Mouse (Mus musculus): ENCODE data around the gene Nr1d1. TPM values are rescaled to one million over a fixed set of nuclear protein-coding genes. Genes with fewer than 3 reads are reported as not detected.

Gene Nr1d1
- total RNA-seq, 2 experiments from 2014 or later = 116 to 171 TPM

DNA sequence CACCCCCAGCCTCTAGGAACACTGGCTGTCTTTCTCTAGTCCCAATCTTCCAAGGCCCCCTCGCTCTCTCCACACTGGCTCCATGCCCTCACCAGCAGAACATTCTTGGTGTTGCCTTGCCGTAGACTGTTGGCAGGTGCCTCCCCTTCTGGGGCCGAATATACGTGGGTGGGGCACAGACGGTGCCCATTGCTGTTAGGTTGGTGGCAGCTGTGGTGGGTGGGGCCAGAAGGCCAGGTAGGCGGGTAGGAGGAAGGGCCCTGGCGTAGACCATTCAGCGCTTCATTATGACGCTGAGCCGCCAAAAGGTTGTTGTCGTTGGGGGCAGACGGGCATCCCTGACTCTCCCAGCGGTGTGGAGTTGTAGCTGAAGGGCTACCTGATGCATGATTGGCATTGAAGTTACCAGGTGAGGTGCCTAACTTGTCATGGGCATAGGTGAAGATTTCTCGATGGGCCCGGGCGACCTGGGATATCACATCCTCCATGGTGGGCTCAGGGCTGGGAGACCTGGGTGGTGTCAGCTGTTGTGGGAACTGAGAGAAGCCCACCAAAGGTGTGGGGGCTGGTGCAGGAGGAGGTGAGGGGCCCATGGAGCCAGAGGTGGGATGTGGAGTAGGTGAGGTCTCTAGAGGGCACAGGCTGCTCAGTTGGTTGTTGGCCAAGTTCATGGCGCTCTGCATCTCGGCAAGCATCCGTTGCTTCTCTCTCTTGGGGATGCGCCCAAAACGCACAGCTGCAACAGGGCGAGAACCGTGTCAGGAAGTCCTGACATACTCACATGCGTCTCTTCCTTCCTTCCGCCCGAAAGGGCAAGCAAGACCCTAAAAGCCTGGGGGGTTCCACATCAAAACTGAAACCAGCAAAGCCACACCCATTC lies 4.8 kb downstream of the Nr1d1 start:
- DNase-seq = no peak

DNA sequence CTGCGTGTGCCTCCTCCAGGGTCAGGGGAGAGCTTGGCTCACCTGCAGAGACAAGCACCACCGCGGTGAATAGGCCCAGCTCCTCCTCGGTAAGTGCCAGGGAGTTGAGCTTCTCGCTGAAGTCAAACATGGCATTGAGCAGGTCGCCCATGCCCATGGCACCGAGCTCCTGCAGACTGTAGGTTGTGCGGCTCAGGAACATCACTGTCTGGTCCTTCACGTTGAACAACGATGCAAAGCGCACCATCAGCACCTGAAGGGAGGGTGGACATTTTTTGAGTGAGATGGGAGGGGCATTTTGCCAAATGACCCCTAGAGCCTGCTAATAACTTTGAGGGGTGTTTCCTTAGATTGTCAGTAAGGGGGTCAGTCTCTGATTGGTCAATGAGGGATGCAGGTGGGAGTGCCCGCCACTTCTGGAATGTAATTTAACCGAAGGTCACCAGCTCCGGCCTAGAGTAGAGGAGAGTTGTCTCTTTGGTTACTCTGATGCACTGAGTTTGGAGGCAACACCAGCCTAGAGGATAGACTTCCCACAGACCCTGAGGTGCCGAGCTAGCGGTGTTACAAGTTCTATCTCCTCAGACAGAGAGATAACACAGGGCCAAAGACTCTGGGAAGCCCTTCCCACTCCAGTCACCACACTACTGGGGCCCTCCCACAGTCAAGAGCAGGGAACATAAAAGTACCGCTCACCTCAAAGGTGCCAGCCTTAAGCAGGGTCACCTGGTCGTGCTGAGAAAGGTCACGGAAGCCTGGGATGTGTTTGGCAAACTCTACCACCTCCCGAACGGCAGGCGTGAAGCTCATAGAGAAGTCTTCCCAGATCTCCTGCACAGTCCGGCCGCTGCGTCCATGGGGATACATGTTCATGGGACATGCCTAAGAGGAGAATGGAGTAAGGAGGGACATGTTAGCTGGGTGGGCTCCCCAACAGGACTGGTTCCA lies 5.9 kb downstream of the Nr1d1 start:
- no peak for DNase-seq

DNA sequence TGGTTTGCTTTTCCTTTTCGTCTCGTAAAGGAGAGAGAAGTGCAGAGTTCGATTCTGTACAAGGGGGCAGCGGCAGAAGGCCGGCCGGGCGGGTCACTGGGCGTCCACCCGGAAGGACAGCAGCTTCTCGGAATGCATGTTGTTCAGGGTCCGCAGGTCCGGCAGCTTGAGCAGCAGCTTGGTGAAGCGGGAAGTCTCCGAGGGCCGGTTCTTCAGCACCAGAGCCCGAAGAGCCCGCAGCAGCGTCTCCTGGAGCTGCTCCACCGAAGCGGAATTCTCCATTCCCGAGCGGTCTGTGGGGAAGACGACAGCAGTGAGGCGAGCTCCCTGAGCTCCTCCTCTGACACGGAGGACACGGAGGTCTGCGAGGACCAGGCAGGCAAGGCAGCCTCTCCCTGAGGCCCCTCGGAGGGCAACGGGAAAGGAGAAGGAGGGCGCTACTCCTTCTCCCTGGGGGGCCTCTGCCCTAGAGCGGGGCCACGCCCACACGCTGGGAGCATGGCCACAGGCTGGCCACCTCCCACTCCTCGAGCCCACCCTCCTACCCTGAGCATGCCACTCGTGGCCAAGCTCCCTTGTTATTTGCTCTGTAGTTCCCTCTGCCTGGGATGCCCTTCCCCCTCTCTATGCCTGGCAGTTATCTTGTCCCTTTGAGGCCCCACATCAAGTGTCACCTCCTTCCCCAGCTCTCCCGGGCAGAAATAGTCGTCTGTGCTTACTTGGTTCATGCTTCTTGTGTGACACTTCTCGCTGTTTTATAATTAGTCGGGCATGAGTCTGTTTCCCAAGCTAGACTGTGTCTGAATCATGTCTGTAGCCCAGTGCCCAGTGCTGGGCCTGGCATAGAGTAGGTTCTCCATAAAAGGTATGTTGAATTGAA lies 6.8 kb downstream of the Nr1d1 start:
- DNase-seq = peak in 1 of 2 experiments; percentile 47

DNA sequence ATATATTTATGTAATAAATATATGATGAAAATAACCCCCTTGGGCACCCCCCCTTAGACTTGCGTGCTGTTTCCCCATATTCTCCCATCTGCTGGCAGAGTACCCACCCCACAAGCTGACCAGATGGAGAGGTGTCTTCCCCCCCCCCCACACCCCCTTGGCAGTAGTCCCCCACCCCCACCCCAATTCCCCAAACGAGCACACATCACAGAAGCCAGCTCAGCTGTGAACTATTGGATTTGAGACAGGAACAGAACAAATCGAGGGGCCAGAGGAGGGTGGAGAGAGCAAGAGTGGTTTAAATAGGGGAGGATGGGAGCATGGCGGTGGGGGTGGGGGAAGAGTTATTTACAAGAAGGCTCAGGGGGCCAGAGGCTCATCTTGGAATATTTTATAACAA lies 7.4 kb downstream of the Nr1d1 start:
- no peak for DNase-seq

DNA sequence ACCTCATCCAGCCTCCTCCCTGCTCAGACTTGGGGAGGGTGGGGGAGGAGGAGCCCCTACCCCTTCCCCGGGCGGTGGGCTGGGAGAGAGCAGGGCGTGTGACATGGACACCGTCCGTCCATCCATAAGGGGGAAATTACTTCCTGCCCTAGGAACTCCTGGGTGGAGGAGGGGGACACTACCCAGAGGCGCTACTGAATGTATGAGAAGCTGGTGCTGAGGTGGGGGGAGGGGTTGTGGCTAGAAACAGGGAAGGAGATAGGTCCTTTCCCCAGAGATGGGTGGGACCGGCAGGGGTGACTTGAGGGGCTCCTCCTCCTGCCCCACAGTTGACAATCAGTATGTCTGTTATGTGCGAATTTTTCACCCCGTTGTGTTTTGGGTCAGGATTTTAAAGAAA lies 7.9 kb downstream of the Nr1d1 start:
- peak; percentile 62 for DNase-seq

DNA sequence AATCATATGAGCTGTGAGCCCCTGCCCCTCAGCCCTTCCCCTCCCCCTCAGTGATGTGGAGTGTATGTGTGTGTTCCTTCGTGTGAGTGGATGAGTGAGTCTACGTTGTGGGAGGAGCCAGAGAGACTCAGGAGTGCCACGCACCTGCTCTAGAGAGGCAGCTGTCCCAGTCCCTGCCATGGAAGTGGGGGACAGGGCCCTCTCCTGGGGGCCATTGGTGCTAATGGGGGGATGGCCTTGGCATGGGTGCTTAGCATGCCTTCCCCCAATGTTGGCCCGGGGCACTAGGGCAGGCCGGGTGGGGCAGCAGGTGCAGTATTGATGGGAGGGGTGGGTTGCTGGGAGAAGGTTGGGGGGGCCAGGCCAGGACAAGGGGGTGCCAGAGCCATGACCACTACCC lies 8.3 kb downstream of the Nr1d1 start:
- peak in 1 of 2 experiments; percentile 22 for DNase-seq

DNA sequence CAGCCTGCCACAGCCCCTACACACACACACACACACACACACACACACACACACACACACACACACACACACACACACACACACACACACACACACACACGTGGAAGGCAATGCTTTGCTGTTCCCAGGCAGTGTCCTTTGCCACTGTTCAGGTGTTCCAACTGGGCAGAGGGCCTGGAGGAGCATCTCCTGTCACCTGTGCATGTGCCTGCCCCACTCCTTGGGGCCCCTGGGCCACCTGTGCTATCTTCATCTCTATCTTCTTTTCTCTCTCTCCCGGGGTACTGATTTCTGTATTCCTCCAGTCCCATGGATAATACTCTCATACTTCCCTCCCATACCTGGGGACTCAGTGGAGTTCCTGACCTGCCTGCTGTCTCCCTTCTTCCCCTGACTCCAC lies 8.8 kb downstream of the Nr1d1 start:
- no peak for DNase-seq

DNA sequence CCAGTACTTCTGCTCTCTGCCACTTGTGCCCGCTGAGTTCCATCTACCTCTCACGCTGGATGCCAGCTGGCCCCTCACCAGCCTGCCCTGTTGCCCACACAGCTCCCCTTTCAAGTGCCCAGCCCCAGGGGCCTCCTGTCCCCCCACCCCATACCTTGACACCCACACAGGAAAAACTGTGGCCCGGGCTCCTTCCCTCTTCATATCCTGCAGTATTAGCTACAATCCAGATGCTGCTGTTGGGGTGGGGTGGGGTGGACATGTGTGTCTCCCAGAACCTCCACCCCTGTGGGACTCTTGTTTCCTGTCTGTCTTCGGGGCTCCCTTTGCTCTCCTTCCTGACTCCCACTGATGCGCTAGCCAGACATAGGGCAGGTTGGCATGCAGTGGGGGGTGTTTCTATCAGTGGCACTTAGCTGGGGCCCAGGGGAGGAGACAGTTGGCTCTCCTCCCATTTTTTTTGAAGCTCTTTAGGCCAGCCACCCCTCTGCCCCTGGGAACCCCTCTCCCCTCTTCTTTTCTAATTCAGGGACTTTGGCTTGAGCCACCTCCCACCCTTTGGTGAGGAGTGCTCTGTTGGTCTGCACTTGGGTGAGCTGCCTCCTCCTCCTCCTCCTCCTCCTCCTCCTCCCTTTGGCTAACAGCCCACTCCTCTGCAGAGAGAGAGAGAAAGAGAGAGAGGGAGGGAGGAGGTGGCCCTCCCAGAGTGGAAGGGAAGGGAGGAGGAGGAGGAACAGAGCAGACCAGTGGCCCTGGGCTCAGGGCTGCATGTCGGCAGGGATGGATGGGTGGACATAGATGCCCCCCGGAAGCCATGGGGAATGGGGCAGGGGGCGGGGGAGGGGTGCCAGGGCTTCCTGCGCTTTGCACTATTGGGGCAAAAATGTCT lies 9.5 kb downstream of the Nr1d1 start:
- no peak for DNase-seq

DNA sequence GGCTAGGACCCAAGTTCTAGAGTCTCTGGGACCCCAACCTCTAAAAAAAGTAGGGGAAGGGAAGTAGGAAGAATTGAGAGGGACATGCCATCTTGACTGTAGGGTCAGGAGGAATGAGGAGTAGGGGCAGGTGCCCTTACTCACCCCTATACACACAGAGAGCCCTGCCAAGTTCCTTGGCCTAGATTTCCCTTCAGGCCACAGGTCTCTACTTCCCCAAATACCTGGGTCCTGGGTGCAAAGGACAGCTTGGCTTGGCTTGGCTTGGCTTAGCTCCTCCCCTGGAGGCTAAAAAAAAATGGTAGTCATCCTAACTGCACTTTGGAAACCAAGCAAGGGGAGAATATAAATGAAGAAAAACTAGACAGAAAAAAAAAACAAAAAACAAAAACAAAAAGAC lies 10.4 kb downstream of the Nr1d1 start:
- DNase-seq = no peak

DNA sequence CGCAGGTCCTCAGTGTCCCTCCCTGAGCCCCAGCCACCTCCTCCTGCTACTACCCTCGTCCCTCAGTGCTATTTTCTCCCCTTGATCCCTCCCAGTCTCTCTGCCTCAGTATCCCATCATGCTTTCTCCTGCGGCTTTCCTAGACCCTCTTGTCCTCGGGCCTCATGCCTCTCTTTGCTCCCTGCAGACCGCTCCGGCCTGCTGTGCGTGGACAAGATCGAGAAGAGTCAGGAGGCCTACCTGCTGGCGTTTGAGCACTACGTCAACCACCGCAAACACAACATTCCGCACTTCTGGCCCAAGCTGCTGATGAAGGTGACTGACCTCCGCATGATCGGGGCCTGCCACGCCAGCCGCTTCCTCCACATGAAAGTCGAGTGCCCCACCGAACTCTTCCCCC lies 11.0 kb downstream of the Nr1d1 start:
- DNase-seq = no peak

DNA sequence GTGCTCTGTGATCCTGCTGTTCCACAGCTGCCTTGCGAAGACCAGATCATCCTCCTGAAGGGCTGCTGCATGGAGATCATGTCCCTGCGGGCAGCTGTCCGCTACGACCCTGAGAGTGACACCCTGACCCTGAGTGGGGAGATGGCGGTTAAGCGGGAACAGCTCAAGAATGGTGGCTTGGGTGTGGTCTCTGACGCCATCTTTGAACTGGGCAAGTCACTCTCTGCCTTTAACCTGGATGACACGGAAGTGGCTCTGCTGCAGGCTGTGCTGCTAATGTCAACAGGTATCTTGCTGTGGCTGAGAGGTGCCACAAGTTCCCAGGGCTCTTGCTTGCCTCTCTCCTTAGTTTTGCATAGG lies 11.7 kb downstream of the Nr1d1 start:
- DNase-seq = no peak

DNA sequence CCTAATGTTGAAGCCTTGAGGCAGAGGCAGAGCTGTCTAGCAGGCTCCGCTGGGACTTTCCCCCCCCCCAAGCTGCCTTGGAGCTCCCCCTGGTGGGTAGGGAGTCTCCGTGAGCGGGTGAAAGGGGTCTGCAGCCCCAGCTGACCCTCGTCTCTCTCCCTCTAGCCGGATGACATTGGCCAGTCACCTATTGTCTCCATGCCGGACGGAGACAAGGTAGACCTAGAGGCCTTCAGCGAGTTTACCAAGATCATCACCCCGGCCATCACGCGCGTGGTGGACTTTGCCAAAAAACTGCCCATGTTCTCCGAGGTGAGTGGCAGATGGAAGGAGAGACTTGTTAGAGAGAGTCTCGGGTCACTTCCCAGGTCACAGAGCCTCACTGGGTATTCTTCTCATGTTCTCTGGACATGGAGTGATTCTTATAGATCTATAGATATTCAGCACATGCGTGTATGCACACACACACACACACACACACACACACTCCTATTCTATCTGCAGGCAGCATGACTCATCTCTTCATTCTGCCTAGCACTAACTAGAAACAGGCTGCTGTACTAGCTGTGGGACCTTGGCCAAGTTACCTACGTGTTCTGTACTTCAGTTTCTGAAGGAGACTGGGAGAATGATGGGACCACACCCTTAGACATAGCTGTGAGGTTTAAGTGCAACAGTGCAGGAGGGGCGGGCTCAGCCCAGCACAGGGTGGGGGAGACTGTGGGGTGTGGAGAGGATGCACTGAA lies 12.2 kb downstream of the Nr1d1 start:
- DNase-seq = peak; percentile 44 to 67

DNA sequence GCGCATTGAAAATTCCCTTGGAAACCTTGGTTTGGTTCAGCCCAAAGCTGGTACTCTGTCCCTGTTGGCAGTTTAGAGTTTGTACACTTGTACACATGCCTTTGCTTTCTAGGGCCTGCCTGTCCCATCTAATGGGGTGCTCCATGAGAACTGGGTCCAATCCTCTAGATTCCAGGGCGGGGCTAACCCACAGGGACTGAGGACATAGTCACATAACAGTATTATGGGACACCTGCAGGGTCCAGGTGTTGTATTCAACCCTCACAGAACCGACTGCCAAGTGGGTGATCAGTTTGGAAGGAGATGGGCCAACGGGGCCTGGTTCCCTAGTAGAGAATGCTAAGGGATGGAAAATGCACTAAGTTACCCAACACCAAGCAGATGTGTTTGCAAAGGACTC lies 13.2 kb downstream of the Nr1d1 start:
- no peak for DNase-seq

DNA sequence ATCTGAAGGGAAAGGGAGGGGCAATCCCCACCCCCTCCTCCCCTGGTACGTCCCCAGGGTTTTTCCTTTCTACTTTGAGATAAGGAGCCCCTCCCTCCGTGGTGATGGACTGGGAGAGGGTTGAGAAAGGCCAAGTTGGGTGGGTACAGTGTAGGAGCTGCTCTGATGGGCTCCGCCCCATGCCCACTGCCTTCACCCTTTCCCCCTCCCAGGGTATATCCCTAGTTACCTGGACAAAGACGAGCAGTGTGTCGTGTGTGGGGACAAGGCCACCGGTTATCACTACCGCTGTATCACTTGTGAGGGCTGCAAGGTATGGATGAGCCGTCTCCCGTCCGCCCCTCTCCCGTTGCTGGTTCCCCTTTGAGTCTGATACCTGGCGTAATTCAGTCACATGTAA lies 18.4 kb downstream of the Nr1d1 start:
- DNase-seq = no peak

DNA sequence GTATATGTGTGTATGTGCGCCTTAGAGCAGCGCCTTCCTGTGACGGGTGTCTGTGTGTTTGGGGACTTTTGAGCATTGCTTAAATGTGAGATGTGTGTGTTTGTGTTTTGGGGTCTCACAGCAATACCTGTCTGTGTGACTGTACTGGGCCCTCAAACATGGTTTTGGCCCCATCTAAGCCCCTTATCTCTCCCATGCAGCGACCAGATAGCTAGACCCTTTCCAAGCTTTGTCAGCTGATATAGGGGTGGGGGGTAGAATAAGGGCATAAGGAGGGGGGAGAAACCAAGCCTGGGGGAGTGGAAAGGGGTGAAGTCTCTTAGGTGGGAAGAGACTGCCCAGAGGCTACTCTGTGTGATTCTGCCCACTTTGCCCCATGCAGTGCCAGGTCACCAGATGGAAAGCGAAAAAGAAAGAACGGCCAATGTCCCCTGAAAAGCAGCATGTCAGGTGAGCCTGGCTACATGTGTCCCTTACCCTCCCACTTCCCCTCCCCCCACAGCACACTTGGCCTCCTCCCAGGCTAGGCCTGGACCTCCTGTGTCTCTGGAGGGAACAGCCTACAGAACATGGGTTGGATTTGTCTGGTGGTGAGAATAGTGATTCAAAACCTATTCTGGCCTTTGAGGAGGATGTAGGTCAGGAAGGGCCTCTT lies 19.3 kb downstream of the Nr1d1 start:
- no peak for DNase-seq

DNA sequence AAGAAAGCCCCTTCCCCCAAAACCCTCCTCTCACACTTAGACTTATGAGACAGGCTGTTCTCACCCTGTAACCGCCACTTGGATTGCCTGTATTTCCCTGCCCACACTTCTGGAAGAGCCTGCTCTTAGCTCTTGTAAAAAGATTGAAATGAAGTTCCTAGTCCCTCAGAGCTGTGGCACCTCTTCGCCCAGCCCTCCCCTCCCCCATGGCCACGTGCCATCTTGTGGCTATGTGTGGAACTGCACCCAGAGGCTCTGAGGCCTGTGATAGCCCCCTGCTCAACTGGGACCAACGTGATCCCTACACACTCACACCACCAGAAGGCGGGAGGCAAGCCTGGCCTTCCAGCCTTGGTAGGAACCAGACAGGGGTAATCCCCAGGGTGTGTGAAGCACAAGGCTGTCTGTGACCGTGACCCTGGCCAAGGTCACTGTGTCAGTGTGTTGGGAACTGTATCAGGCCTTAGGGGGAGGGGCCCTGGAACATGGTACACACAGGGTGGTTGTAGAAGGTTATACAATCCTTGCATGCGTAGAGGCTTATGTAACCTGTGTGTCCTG lies 20.4 kb downstream of the Nr1d1 start:
- DNase-seq = peak; percentile 81 to 85

DNA sequence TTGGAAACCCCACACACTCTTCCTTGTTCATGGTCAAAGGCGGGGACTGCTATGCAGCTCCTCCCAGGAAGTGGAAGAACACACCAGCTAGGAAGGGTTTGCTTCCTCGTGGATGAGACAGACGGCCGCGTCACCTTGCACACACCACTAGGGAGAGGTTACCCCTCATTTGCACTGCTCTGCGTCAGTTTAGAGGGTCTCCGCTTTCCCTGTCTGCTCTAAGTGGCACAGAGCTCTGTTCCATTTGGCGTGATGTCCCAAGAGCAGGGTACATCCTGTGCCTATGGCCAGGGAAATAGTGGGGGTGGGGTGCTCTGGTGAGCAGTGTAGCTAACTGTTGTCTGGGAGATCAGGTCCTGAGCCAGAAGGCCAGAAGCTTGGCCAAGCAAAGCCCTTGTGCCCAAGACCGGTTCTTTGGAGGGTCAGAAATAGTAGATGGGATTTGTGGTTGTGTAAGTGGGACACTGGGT lies 20.9 kb downstream of the Nr1d1 start:
- no peak for DNase-seq

DNA sequence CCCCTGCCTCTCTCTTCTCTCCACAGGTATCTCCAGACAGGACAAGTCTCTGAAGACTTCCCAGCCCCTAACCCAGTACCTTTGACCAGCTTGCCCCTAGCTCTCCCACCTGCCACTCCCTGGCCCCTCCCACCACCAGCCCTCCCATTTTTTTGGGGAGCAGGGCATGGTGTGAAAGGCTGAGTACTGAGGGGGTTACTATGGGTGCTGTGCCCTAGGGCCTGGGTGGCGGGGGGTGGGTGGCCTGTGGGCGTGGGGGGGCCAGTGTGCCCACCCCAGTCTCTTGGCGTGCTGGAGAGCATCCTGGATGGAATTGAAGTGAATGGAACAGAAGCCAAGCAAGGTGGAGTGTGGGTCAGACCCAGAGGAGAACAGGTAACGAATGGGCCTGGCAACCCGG lies 21.9 kb downstream of the Nr1d1 start:
- DNase-seq = no peak

DNA sequence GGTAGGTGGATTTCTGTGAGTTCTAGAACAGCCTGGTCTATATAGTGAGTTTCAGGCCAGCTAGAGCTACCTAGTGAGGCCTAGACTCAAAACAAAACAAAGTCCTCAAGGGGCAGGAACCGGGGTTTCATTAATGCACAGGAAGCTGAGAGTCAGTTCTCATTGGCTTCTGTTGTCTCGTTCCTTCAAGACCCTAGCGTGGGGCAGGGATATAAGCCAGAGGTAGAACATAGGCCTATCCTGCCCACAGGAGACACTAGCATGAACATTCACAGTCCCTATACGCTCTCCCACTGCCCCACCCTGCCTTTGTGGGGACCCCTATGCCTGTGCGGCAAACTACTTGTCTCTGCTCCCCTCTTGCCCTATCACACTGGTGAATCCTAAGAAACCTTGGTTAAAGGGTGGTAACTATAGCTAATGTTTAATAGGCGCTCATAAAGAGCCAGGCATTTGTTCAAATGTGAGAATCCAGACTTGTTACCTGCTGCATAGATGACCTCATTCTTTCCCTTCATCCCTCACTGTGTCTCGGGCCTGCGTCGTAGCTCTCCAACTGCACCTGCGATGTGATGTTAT lies 22.5 kb downstream of the Nr1d1 start:
- no peak for DNase-seq

Data from adrenal gland, postnatal 36 days (tissue).